Mouse (Mus musculus) embryonic stem cell, embryonic (primary cell): ENCODE data around the gene Trim38.

Experiments used
- CTCF ChIA-PET, 4 experiments: fragments of 300-600 bp in 2 of 4; fragments of 350-600 bp in 2 of 4; sonication (Branson Sonifier 250); formaldehyde crosslinking; loops; one replicate each; lab custom pipeline; 2022; ENCODE audit warnings: inconsistent platforms in 2 of 4; lab: Charles Lee
- POLR2A ChIA-PET, 4 experiments: fragments of 300-600 bp in 2 of 4; fragments of 350-600 bp in 2 of 4; sonication (Branson Sonifier 250); formaldehyde crosslinking; loops; one replicate each; lab custom pipeline; 2022; ENCODE audit warnings: antibody characterized with exemption in 4 of 4, inconsistent platforms in 1 of 4; lab: Charles Lee

Gene Trim38

GRCm38 (mm10) chr13:23763586-23764323, 6.0 kb upstream of the Trim38 start, which contains the start of gene Hist1h1a:
Gene Hist1h1a (plus strand): TSS chr13:23763666.
- ChIA-PET CTCF (interaction anchor here in 2 of 4 experiments (0.6 to 1.8 kb wide), 4 partner anchors 9 to 66 kb away, joined by 3 to 10 read pairs (median 4); partner anchors contain the start of gene Hist1h4c (in 1 of the 2)), POLR2A (interaction anchor here (0.5 to 44.4 kb wide), 196 partner anchors 9 to 1980 kb away, joined by 3 to 2331 read pairs (median 5); partner anchors contain the start of genes Hist1h1c (in 4 of the 4), Hist1h2ab (in 4 of the 4), Hist1h2ac (in 4 of the 4) and Hist1h2bc (in 4 of the 4))

GRCm38 (mm10) chr13:23764324-23765171, 5.2 kb upstream of the Trim38 start:
- ChIA-PET POLR2A (interaction anchor here (0.5 to 44.4 kb wide), 123 partner anchors 9 to 1981 kb away, joined by 3 to 2331 read pairs (median 6); partner anchors contain the start of genes Hist1h2ab (in 4 of the 4), Hist1h3b (in 4 of the 4), Carmil1 (in 3 of the 4) and Hist1h1c (in 3 of the 4)), CTCF (interaction anchor here (0.6 to 1.8 kb wide), 5 partner anchors 8 to 67 kb away, joined by 3 to 10 read pairs (median 5); partner anchors contain the start of gene Hist1h4c (in 1 of the 4))

- CTCF ChIA-PET: interaction anchor here in 2 of 4 experiments (0.6 to 0.7 kb wide), 3 partner anchors 35 to 67 kb away, joined by 3 to 7 read pairs (median 7); no protein-coding TSS in a partner anchor
- POLR2A ChIA-PET: interaction anchor here (0.6 to 44.4 kb wide), 46 partner anchors 8 to 1209 kb away, joined by 3 to 2331 read pairs (median 16); partner anchors contain the start of genes Hist1h2ab (in 4 of the 4), Hist1h3b (in 4 of the 4), Hist1h1c (in 3 of the 4) and Hist1h2ac (in 3 of the 4)
Measured at GRCm38 (mm10) chr13:23765172-23765513, 4.6 kb upstream of the Trim38 start.

- ChIA-PET POLR2A (interaction anchor here in 3 of 4 experiments (0.7 to 44.4 kb wide), 11 partner anchors 8 to 134 kb away, joined by 3 to 2331 read pairs (median 9); partner anchors contain the start of genes Hist1h1c (in 3 of the 3), Hist1h3c (in 3 of the 3), Hist1h2ab (in 2 of the 3) and Hist1h2ac (in 2 of the 3)), CTCF (no interaction called here)
Measured at GRCm38 (mm10) chr13:23766772-23767171, 2.9 kb upstream of the Trim38 start.

- POLR2A ChIA-PET: interaction anchor here (0.6 to 44.4 kb wide), 22 partner anchors 7 to 1726 kb away, joined by 3 to 2331 read pairs (median 4); partner anchors contain the start of genes Hist1h2ac (in 3 of the 4), Hist1h2bc (in 3 of the 4), Hist1h1c (in 2 of the 4) and Hist1h2bb (in 2 of the 4)
- CTCF ChIA-PET: interaction anchor here in 1 of 4 experiments (0.6 to 0.7 kb wide), 2 partner anchors 68 to 82 kb away, joined by 3 read pairs; no protein-coding TSS in a partner anchor
Measured at GRCm38 (mm10) chr13:23768834-23769397, 797 bp upstream of the Trim38 start.

- ChIA-PET CTCF (interaction anchor here in 2 of 4 experiments (0.6 to 1.3 kb wide), 2 partner anchors 9 to 201 kb away, joined by 3 to 10 read pairs; partner anchors contain the start of gene Hist1h1a (in 1 of the 2)), POLR2A (interaction anchor here (0.6 to 44.4 kb wide), 30 partner anchors 8 to 507 kb away, joined by 3 to 2331 read pairs (median 6); partner anchors contain the start of genes Hist1h1a (in 4 of the 4), Hist1h3b (in 4 of the 4), Hist1h1c (in 3 of the 4) and Hist1h2ab (in 3 of the 4))
Measured at GRCm38 (mm10) chr13:23772561-23773313, 3.0 kb downstream of the Trim38 start.

GRCm38 (mm10) chr13:23778339-23778738, 8.6 kb downstream of the Trim38 start:
- CTCF ChIA-PET: interaction anchor here in 1 of 4 experiments (0.7 kb wide), 1 partner anchor 144 kb away, joined by 4 read pairs; no protein-coding TSS in a partner anchor
- POLR2A ChIA-PET: interaction anchor here (0.7 to 44.4 kb wide), 19 partner anchors 9 to 620 kb away, joined by 3 to 2331 read pairs (median 5); partner anchors contain the start of genes Hist1h1a (in 3 of the 4), Hist1h2ac (in 3 of the 4), Hist1h2bc (in 3 of the 4) and Hist1h3a (in 3 of the 4)

GRCm38 (mm10) chr13:23779025-23779424, 9.3 kb downstream of the Trim38 start:
- POLR2A ChIA-PET: interaction anchor here in 3 of 4 experiments (0.7 to 44.4 kb wide), 19 partner anchors 9 to 1217 kb away, joined by 3 to 2331 read pairs (median 5); partner anchors contain the start of genes Hist1h1a (in 3 of the 3), Hist1h3a (in 3 of the 3), Hist1h4a (in 3 of the 3) and Hist1h1c (in 2 of the 3)
- CTCF ChIA-PET: interaction anchor here in 2 of 4 experiments (0.7 to 1.1 kb wide), 2 partner anchors 13 to 475 kb away, joined by 3 read pairs; no protein-coding TSS in a partner anchor

GRCm38 (mm10) chr13:23792520-23792919, 22.8 kb downstream of the Trim38 start:
- CTCF ChIA-PET: interaction anchor here (0.5 to 1.8 kb wide), 54 partner anchors 9 to 1087 kb away, joined by 3 to 12 read pairs (median 4); partner anchors contain the start of genes Hist1h2aa (in 1 of the 4), Hist1h2ba (in 1 of the 4) and Hist1h4c (in 1 of the 4)

GRCm38 (mm10) chr13:23799405-23799804, 29.7 kb downstream of the Trim38 start:
- POLR2A ChIA-PET: interaction anchor here in 1 of 4 experiments (1.6 kb wide), 1 partner anchor 35 kb away, joined by 4 read pairs; no protein-coding TSS in a partner anchor

More at GRCm38 (mm10) chr13:23792520-23792919, 22.8 kb downstream of the Trim38 start:
- POLR2A ChIA-PET: interaction anchor here in 3 of 4 experiments (0.5 to 1.9 kb wide), 11 partner anchors 29 to 1049 kb away, joined by 3 to 16 read pairs (median 4); partner anchors contain the start of genes Hist1h1a (in 3 of the 3), Hist1h3a (in 2 of the 3), Hist1h2ab (in 1 of the 3) and Hist1h3b (in 1 of the 3)

GRCm38 (mm10) chr13:23804532-23804931, 34.8 kb downstream of the Trim38 start:
- ChIA-PET POLR2A (interaction anchor here in 1 of 4 experiments (0.9 kb wide), 1 partner anchor 10 kb away, joined by 3 read pairs; no protein-coding TSS in a partner anchor), CTCF (no interaction called here)

More at GRCm38 (mm10) chr13:23799405-23799804, 29.7 kb downstream of the Trim38 start:
- CTCF ChIA-PET: no interaction called here

- CTCF ChIA-PET: interaction anchor here in 3 of 4 experiments (0.5 to 1.4 kb wide), 3 partner anchors 13 to 435 kb away, joined by 3 to 4 read pairs (median 3); no protein-coding TSS in a partner anchor
- POLR2A ChIA-PET: interaction anchor here in 3 of 4 experiments (0.9 to 1.3 kb wide), 3 partner anchors 42 to 138 kb away, joined by 3 read pairs; partner anchors contain the start of gene Hist1h1a (in 1 of the 3)
Measured at GRCm38 (mm10) chr13:23806422-23807052, 36.8 kb downstream of the Trim38 start, which contains the start of gene Slc17a2. Gene Slc17a2 (plus strand): TSS chr13:23806993.

GRCm38 (mm10) chr13:23816148-23816547, 46.4 kb downstream of the Trim38 start:
- CTCF ChIA-PET: interaction anchor here in 2 of 4 experiments (1.0 to 1.1 kb wide), 2 partner anchors 17 to 24 kb away, joined by 3 to 4 read pairs; no protein-coding TSS in a partner anchor

GRCm38 (mm10) chr13:23820179-23820940, 50.6 kb downstream of the Trim38 start:
- ChIA-PET POLR2A (no interaction called here), CTCF (interaction anchor here in 2 of 4 experiments (0.6 to 2.3 kb wide), 2 partner anchors 12 to 26 kb away, joined by 6 to 13 read pairs; no protein-coding TSS in a partner anchor)

More at GRCm38 (mm10) chr13:23816148-23816547, 46.4 kb downstream of the Trim38 start:
- POLR2A ChIA-PET: no interaction called here
